Mouse (Mus musculus) testis, adult 2 months (tissue): ENCODE measurements around the gene Dlg2.

Experiments
- CTCF ChIP-seq: fragments of 200-500 bp; IDR thresholded peaks from 2 replicates; pipeline ENCODE4 v1.5.1; 2012; ENCODE audit warnings: low read depth, mild to moderate bottlenecking, inconsistent platforms, low read length, moderate library complexity; ENCODE audit not compliant: control insufficient read depth, insufficient read depth, insufficient replicate concordance
- POLR2A ChIP-seq: fragments of 200-500 bp; IDR thresholded peaks from 2 replicates; pipeline ENCODE4 v1.6.1; 2012; ENCODE audit warnings: low read depth, mild to moderate bottlenecking, inconsistent platforms, low read length, moderate library complexity; ENCODE audit not compliant: control insufficient read depth

GRCm38 (mm10) chr7:90456149-90456844 lies 20.2 kb upstream of the Dlg2 start:
- TF ChIP-seq POLR2A, result no peak
- no peak for TF ChIP-seq CTCF
